Mouse (Mus musculus) midbrain, embryonic 14.5 days (tissue): ENCODE results near the gene Ldlrad1. TPM values are rescaled to one million over a fixed set of nuclear protein-coding genes. Genes with fewer than 3 reads are reported as not detected.

ENCODE experiments used
- ATAC-seq: fragments of 200-750 bp; cut with Nextera tagmentation; 2 replicates; pipeline ENCODE4 v1.8.0; 2017; ENCODE audit warnings: moderate number of reproducible peaks, moderate library complexity; ENCODE audit not compliant: low FRiP score, low TSS enrichment
- DNase-seq: peaks from one replicate; pipeline ENCODE4 v3.0.0-alpha.2; 2015
- H3K27ac ChIP-seq: fragments of 300-500 bp; sonication (generic); replicated peaks from 2 replicates; pipeline ENCODE4 v1.5.1; 2014; ENCODE audit warnings: mild to moderate bottlenecking, low read depth, low read length, moderate library complexity
- H3K27me3 ChIP-seq: fragments of 300-500 bp; sonication (generic); 2 replicates; pipeline ENCODE4 v1.6.1; 2014; ENCODE audit warnings: low read length, control low read depth, mixed read lengths; ENCODE audit not compliant: control insufficient read depth, insufficient read depth
- H3K36me3 ChIP-seq: fragments of 300-500 bp; sonication (generic); 2 replicates; pipeline ENCODE4 v1.6.1; 2014; ENCODE audit warnings: low read length, control low read depth; ENCODE audit not compliant: control insufficient read depth, insufficient read depth
- H3K4me1 ChIP-seq: fragments of 300-500 bp; sonication (generic); 2 replicates; pipeline ENCODE4 v1.6.1; 2014; ENCODE audit warnings: mild to moderate bottlenecking, antibody characterized with exemption, low read length, control low read depth; ENCODE audit not compliant: control insufficient read depth, insufficient read depth
- H3K4me2 ChIP-seq: fragments of 300-500 bp; sonication (generic); 2 replicates; pipeline ENCODE4 v1.6.1; 2014; ENCODE audit warnings: mild to moderate bottlenecking, low read length, moderate library complexity
- H3K4me3 ChIP-seq: fragments of 300-500 bp; sonication (generic); replicated peaks from 2 replicates; pipeline ENCODE4 v1.5.1; 2014; ENCODE audit warnings: low read depth, low read length
- H3K9ac ChIP-seq: fragments of 300-500 bp; sonication (generic); replicated peaks from 2 replicates; pipeline ENCODE4 v1.6.1; 2014; ENCODE audit warnings: mild to moderate bottlenecking, low read length, moderate library complexity
- H3K9me3 ChIP-seq: fragments of 300-500 bp; sonication (generic); 2 replicates; pipeline ENCODE4 v1.6.1; 2016; ENCODE audit warnings: low read length, control low read depth, mixed read lengths; ENCODE audit not compliant: control insufficient read depth
- WGBS: fragments of 180-500 bp; shearing (Covaris S2); extraction: QIAGEN DNeasy Blood & Tissue Kit; methylation state at CpG from one replicate; pipeline ENCODE4 v1.1.7; 2014; 5-methylcytosine and 5-hydroxymethylcytosine counted together
- polyA plus RNA-seq: library from polyadenylated mRNA; unstranded; fragments of >200 nt; fragmentation: Nextera tagmentation; extraction: Ambion mirVana; gene quantifications from 2 replicates; pipeline ENCODE4 v1.2.1, GENCODE M21; 2014

The Ldlrad1 gene
- polyA plus RNA-seq, 1 experiment from 2014 or later: not detected

- Histone ChIP-seq H3K4me1 (no peaks in the 10 kb centered on the region), H3K4me3 (no peak overlapping the region)
Observed at GRCm38 (mm10) chr4:107260001-107260400, 51.0 kb downstream of the Ldlrad1 start.

More at GRCm38 (mm10) chr4:107260001-107260400, 51.0 kb downstream of the Ldlrad1 start:
- no peak overlapping the region for H3K27ac ChIP-seq
- DNase-seq (no peak), ATAC-seq (no peak)
- no peak overlapping the region for H3K4me2 ChIP-seq
- WGBS: 78% methylated on average over 4 of the region's 4 CpGs
- 0 out of 2 replicates have a peak, but pooled peaks cover 2% of the 10 kb centered on the region for H3K36me3 ChIP-seq
- H3K9me3 ChIP-seq: peaks cover 2% of the 10 kb centered on the region; the same call in 1 of the 2 replicates
- no peak overlapping the region for H3K9ac ChIP-seq
- H3K27me3 ChIP-seq: no peaks in the 10 kb centered on the region

Other genes with a start within 250 kb of the Ldlrad1 start
- gene Mrpl37, start 142.3 kb upstream of the Ldlrad1 start, polyA plus RNA-seq: 72.9 and 85.5 TPM in 2 replicates
- gene Cyb5rl, start 142.2 kb upstream of the Ldlrad1 start, polyA plus RNA-seq: 5.2 and 5.3 TPM in 2 replicates
- 0.08 TPM in 1 of 2 replicates, not detected in the other for gene Cdcp2, start 112.3 kb upstream of the Ldlrad1 start, polyA plus RNA-seq
- gene Tmem59, start 30.8 kb upstream of the Ldlrad1 start, polyA plus RNA-seq: 334 and 361 TPM in 2 replicates
- gene Tceanc2, start 30.1 kb upstream of the Ldlrad1 start, polyA plus RNA-seq: 15.0 and 18.7 TPM in 2 replicates
- 47.5 and 50.7 TPM in 2 replicates for gene Lrrc42, start 44.4 kb downstream of the Ldlrad1 start, polyA plus RNA-seq
- 38.2 and 45.7 TPM in 2 replicates for gene Hspb11, start 44.4 kb downstream of the Ldlrad1 start, polyA plus RNA-seq
- gene Dio1, start 98.0 kb downstream of the Ldlrad1 start, polyA plus RNA-seq: not detected in 2 replicates
- 55.2 and 61.9 TPM in 2 replicates for gene Yipf1, start 105.2 kb downstream of the Ldlrad1 start, polyA plus RNA-seq
- gene Ndc1, start 158.6 kb downstream of the Ldlrad1 start, polyA plus RNA-seq: 16.5 and 23.2 TPM in 2 replicates
- gene Glis1, start 225.4 kb downstream of the Ldlrad1 start, polyA plus RNA-seq: 1.6 TPM in 2 replicates